Mouse (Mus musculus): ENCODE measurements around the gene Armh3.

The Armh3 gene

DNA sequence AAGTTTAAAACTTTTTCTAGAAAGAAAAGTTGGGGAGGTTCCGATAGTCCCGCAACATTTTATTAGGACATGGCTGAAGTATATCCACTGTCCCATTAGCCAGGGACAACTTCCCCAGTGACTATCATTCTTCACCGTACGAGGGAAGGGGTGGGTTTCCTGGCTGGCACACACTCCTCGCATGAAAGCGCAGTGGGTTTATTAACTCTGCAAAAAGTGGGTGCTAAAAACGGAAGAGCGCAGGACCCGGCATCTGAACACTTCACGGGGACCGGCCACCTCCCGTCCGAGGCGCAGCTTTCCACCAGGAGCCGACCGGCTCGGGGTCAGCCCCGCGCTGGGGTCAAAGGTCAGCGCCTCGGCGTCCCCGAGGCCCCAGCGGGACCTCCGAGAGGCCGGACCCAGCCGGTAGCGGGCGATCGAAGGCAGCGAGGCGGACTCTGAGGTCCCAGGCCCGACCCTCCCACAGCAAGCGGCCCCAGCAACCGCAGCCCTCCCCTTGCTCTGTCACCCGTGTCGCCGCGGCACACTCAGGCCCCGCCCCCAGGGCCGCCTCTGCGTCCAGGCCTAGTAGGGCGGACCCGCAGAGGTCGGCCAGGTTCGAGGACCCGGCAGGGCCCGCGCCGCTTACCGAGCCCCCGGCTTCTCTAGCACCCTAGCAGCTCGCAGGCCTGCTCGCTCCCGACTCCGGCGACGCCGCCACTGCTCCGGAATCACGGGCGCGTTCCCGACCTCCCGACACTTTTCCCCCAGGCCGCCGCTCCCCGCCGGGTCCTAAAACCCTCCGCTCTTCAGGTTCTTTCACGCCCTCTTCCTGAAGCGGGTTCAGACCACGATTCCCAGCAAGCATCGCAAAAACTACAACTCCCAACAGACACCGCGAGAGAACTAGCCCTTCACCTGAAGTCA, at the start of gene Armh3:
TSS of gene Armh3 (minus strand) at position 704 of the 909 bp plus-strand sequence.
- DNase-seq = peak; percentile 93

DNA sequence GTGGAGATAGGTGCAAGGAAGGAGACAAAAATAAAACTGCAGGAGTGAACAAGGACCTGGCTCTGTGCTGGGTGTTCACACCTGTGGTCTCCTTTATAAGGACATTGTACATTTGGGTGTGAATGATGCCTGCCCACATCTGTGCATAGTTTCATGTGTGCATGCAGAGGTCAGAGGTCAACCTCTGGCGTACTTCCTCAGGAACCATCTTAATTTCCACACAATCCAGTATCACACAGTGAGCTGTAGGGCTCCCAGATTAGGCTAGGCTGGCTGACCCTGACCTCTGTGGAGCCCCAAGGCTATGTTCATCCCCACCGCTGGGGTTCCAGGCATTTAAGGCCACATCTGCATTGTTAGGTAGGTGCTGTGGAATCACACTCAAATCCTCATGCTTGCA, 49.1 kb upstream of the Armh3 start:
- DNase-seq = no peak

DNA sequence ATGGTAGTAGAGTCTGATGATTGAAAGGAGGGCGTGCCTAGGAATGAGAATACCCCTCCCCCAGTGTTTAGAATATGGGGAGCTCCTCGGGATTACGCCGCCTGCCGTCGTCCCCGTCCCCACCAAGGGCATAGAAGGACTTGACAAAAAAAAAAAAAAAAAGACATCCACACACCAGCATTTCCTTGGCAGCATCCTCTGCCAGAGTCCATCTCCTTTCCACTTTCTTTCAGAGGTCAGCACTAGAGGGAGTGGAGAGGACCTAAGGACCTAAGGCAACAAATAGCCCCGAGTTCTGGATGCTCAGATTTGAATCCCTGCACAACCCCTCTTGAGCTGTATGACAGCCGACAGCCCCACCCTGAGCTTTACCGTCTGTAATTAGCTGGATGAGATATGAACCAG, 48.3 kb upstream of the Armh3 start:
- no peak for DNase-seq

DNA sequence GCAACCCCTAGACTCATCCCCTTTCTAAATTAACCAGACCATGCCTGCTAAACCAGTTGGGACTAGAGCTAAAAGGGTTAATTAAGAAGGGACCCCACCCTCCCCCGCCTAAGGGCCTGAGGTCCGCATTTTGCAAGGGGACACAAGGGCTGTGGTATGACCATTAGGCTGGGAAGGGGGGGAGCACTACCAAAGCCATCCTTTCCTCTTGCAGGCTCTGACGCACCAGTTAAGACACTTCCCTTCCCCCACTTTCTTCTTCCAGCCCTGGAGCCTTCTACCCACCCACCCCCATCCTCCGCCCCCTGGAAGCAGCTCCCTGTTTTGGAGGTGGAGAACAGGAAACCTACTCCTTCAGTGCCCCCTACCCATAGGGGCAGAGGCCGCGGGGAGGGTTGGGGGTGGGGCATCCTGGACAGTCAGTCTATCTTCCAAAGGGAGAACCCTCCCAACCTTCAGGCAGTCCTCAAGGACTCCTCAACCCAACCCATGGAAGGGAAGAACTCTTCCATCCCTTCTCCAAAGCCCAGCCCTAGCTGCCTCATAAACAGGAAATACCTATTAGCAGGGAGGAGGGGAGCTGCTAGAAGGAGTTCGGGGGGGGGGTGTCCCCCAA, 47.5 kb upstream of the Armh3 start:
- no peak for DNase-seq

DNA sequence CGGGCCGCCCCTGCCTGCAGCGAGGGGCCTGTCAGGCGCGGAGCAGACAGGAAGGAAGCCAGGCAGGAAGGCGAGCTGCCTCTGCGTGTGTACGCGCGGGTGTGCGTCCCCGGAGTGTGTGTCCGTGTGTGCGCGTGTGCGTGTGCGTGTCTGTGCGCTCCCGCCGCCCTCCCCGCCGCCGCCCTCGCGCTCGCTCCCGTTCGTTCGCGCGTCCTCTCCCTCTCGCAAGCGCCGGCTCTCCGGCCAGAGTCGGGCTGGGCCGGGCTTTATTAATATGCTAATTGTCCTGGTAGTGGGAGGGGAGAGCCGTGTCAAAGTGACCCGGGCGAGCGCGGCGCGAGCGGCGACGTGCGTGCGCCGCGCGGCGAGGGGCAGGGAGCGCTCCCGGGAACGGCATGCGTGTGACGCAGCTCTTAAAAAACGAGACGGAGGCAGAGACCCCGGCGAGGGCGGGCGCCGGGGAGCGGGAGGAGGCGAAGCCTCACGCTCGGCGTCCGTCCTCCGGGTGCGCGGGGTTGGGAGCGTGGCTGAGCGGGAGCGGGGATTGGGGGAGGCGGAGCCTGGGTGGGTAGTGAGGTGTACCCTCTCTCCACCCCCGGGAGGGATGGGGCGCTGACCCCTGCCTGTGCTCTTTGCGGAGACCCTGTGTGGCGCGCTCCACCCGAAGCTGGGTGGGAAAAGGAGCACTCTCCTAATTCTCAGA, 46.9 kb upstream of the Armh3 start, which contains the start of gene Ldb1:
TSS of gene Ldb1 (minus strand) at position 222 of the 703 bp plus-strand sequence.
- peak; percentile 75 for DNase-seq

DNA sequence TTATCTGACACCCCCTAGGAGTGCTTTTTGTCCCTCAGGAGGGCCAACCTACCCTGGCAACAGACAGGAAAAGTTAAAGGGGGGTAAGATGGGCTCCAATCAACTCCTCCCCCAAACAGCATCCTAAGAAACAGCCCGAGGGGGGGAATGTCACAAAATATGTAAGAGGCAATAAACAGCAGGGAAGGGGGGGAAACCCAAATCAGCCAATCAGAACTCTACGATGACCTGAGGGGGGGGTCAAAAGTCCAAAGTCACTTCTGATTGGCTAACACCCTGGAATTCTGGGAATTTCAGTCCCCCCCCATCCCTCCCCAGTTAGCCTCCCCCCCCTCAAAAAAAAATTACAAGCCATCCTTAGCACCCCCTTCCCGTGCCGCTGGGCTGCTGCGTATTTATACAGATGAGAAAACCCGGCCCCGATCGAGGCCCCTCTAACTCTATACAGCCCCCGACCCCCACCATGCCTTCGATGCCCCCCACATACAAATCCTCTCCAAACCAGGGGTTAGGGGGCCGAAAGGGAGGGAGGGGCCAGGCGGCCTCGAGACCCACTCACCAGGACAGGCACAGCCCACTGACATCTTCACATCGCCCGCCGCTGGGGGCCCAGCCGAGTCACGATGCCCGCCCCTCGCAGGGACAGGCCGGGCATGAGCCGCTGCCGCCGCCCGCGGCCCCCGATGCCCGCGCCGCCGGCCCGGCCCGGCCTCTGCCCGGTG, 46.1 kb upstream of the Armh3 start, which contains the start of gene Pprc1:
TSS of gene Pprc1 (plus strand) at position 616 of the 722 bp plus-strand sequence.
- peak; percentile 30 for DNase-seq

DNA sequence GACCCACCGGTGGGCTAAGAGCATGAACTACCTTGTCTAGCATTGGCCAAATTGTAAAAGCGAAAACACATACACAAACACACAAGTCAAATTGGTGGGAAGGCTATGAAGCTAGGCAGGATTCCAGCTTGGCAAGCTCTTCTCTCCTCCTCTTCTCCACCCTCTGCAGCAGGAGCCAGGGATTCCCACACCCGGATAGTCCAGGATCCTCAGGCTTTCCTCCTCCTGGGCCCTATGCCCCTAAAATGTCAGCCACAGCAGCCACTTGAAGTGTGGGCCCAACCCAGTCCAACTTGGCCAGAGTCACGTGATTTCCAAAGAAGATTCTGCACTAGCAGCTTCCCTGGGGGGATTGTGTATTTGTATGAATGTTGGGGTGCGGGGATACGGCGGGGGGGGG, 45.1 kb upstream of the Armh3 start:
- no peak for DNase-seq

DNA sequence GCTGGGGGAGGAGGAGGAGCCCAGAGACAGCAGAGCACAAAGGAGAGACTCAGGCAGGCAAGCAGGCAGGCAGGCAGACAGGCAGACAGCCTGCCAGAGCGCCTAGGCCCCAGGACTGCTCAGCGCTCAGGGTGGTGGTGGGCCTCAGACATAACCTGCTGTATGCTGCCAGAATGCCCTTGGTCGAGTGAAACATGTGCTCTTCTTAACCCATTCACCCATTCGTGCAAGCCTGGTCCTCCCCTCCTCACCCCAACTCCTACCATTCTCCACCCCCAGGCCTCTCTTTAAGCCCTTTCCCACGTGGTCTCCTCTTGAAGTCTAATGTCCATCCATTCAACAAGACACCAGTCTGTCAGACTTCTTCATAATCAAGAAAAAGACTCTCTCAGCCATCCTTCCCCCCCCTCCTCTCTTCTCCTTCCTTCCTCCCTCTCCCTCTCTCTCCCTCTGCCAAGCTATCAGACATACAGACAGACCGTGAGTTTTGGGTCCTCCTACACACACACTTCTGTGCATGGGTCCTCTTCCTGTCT, 44.3 kb upstream of the Armh3 start:
- DNase-seq = peak; percentile 67

DNA sequence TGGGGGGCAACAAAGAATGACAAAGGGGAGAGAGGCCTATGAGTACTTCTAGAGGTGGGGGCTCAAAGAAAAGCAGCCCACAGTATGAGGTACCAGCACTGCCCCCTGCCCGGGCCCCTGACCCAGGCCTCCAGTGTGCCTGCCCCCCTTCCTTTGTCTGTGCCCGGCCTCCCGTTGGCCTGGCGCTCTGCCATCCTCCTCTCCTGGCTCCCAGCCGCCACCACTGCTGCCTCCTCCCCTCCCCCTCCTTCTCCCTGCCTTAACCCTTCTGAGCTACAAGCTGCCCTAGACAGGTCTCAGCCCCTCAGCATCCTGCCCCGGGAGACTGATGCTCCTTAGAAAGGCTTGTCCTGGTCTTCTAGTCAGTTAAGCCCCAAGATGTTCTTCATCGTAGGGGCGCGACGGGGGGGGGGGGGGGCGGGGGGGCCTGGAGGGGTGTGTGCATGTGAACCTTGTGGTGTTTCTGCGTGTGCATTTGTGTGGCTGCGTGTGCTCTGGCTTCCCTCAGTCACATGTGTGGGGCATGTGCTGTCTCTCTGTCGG, 43.7 kb upstream of the Armh3 start:
- peak; percentile 69 for DNase-seq

DNA sequence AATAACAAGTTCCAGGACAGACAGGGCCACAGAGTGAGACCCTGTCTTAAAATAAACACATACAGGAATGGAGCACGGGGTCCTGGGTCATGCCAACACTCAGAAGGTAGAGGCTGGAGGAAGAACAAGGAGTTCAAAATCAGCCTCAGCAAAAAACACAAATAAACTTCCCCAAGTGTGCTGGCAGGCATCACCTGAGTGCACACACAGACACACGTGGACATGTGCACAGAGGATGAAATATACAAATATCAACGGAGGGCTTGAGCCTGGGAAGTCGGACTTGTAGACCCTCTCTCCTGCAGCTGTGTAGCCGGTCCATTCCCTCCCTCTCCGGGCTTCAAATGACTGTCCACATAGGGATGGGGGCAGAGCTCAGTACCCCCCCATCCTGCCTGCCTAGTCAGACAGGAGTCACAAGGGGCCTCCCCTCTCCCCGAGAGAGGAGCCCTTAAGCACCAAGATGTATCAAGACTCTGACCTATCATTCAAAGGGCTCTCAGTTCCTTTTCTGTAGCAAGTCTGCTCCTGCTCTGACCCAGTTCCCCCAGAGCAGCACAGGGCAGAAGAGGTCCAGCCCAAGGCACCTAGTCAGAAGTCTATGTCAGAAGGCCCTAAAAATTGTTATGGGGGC, 43.1 kb upstream of the Armh3 start:
- peak; percentile 29 for DNase-seq

DNA sequence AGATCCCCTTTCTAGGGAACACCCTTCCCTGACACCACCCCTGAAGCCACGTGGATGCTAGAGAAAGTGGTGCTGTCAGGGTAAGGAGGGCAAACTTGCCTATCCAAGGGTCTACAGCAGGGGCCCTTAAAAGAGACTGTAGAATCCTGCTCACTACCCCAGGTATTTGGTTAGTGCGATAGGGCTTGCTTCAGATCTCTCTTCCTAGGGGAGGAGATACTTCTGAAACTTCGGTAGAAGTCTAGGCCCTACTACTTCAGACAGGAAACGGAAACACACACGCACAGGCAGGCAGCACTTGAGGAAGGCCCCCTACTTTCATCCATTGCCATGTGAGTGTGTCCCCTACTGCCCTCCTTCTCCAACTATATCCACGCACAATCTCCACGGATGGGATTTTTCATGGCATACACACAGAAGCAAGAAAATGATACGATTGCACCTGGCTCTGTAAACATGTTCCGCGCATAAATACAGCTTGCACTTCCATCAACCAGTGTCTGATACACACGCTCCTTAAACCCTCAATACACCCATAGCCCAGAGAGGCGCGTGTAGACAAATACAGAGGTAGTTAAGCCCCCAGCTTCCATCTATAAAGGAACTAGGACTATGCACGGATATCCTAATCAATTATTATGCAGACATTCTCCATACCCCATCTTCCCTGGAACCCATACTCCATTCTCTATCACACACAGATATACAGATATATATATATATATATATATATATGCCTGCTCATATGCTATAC, 42.0 kb upstream of the Armh3 start:
- DNase-seq = peak; percentile 70

DNA sequence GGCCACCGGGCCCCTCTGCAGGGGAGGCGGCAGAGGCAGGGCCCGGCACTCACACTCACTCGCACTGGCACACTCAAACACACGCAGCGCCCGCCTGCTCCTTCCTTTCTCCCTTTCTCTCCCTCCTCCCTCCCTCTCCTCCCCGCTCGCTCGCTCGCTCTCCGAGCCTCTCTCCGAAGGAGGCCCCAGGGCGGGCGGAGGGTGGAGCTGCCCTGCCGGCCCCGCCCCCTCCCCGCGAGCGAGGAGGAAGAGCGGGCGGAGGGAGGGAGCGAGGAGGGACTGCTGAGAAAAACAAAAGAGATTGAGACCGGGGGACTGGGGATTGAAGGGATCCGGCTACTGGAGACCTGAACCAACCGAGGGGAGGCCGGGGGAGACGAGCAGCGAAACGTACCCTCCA, 41.2 kb upstream of the Armh3 start:
- DNase-seq = peak; percentile 96

DNA sequence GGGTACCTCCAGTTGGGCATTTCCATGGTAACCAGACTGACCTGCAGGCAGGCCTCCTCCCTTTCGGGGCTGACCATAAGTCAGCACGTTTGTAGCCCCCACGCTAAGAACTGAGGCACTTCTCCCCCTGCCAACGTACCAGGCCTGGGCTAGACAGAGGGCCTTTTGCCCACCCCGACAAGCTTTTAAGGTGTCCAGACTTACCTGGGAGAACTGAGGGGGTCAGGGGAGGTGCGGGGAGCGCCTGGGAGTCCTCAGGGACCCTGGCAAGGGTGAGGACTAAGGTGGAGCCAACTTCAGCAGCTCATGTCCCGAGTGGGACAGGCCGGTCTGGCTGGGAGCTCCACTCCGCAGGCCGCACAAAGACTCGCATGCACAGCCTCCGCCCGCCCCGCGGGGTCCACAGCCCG, 40.6 kb upstream of the Armh3 start:
- peak; percentile 58 for DNase-seq

DNA sequence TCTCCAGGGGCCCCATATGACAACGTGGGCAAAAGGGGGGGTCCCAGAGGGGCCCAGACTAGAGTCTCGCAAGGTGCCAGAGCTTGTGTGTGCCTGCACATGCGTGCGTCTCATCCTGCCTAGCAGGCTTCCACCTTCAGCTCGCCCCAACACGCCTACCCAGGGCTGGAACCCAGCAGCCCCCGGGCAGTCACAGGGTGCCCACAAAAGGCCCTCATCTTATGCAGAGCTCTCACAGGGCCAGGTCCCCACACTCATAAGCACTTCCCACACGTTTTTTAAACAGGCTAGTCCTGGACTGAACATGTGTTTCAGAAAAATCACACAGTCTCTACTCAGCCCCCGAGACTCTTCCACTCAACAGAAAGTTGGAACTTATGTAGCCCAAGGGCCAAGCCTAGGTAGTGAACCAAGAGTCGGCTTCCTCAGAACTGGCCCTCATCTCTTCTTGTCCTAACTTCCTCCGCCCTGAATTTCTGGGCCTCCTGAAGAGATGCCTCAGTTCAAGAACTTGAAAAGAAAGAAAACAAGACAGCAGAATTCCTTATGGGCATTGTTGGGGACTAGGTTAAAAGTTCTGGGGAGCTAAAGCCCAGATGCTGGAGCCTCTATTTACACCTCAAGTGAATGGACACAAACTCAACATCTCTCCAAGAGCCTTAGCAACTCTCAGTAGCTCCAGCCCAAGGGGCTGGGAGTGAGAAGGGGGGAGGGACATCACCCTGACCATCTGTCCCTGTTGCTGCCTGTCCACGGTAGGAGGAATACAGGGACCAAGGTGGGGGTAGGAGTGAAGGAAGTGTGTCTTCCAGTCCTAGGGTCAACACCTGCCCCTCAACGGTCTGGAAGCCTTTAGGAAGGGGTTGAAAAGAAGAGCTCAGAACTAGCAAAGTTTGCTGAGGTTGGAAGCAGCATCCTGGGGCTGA, 39.9 kb upstream of the Armh3 start:
- peak; percentile 62 for DNase-seq

DNA sequence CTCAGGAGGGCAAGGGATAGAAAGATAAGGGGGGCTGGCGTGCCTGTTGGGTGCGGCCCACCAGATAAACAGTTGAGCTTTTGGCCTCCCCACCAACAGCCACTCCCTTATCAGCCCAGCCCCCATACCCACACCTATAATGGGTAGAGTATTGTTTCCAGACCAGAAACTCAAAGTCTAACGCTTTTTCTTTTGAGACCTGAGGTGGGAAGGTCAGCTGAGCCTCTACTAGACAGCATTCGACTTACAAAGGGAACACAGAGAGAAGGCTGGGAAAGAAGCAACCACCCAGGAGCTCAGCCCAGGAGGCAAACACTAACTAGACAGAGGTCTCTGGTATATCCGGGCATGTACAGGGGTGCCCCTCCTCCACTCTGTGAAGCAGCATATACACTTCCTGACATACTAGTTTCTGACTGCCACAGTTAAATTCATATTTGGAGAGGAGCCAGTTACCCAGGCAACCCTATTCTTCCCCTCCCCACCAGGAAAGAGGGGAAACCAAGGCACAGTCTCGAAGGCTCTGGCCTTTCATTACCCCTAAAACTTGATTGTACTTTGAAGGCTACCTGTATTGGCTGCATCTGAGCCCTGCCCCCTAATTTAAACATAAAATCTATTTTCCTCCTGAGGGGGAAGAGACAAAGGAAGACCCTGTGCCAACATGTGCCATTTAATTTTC, 39.1 kb upstream of the Armh3 start:
- peak; percentile 77 for DNase-seq

DNA sequence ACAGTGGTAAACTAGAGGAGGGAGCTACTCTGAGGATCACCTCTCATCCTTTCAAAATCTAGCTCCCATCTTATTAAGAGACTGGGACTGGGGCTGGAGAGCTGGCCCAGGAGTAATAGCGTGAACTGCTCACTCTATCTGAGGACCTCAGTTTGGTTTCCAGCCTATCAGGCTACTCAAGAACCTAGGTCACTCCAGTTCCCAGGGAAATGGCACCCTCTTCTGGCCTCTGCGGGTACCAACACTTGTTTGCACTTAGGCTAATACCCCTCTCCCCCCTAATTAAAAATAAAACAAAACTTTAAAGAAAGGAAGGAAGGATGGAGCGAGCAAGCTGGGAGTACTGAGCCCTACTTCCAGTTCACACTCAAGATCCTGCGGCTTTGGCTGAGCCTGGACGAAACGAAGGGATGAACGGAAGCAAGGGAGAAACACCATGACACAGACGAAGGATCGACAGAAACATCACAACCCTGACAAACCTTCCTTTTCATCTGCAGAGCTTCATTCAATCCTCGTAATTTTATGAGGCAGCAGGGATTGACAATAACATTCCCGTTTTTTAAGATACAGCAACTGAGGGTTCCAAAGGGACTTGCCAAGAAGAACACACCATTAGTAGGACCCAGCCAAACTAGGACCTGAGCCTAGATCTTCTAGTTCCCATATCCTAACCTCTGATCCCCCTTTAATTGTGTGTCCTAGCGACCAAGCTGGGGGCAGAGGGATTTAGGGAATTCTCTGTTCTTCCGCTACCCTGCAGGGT, 38.4 kb upstream of the Armh3 start:
- peak; percentile 43 for DNase-seq

DNA sequence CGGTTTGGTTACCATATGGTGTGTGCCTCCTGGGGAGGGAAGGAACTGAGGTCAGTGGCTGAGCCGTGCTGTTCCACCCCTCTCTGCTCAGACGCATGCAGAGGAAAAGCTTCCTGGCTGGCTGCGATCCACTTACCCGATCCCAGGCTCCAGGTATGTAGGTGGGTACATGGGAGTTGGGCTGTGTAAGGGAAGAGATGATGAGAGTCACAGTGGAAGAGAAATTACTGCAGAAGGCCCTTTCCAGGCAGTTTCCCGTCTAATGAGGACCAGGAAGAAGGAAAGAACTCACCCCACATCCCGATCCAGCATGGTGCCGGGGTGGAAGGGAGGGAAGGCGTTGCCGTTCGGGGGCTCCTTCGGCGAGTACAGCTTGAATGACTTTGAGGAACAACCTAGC, 37.7 kb upstream of the Armh3 start:
- DNase-seq = no peak

DNA sequence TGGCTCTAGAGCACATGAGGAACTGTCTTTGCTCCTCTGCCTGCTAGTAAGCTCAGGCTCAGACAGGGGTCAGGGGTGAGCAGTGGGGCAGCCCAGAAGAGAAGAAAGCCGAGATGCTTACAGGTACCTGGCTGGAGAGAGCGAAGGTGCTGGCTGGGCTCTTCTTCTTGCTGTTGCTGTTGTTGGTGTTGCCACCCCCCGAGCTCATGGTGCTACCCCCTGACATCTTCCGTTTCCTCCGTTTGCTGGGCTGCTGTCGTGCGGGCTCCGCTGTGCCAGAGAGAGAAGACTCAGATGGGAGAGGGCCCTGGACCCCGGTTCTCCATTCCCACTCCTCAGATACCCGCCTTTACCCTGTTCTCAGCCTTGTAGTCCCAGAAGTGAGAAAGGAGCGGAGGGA, 35.6 kb upstream of the Armh3 start:
- DNase-seq = no peak

Measured in thymus, postnatal 25 days (tissue).